Mouse (Mus musculus) limb, embryonic 14.5 days (tissue): ENCODE data around the gene Zfp68. TPM values are rescaled to one million over a fixed set of nuclear protein-coding genes. Genes with fewer than 3 reads are reported as not detected.

ENCODE experiments used
- ATAC-seq: fragments of 200-750 bp; cut with Nextera tagmentation; 2 replicates; pipeline ENCODE4 v1.8.0; 2017; ENCODE audit warnings: low read depth, moderate number of reproducible peaks, moderate TSS enrichment; ENCODE audit not compliant: low FRiP score
- DNase-seq: peaks from one replicate; pipeline ENCODE4 v3.0.0-alpha.2; 2015; ENCODE audit warnings: low spot score
- H3K27ac ChIP-seq: fragments of 300-500 bp; sonication (generic); replicated peaks from 2 replicates; pipeline ENCODE4 v1.5.1; 2014; ENCODE audit warnings: low read depth, mild to moderate bottlenecking, low read length, moderate library complexity, mixed read lengths
- H3K27me3 ChIP-seq: fragments of 300-500 bp; sonication (generic); 2 replicates; pipeline ENCODE4 v1.6.1; 2014; ENCODE audit warnings: low read length, mixed read lengths; ENCODE audit not compliant: control insufficient read depth, insufficient read depth
- H3K36me3 ChIP-seq: fragments of 300-500 bp; sonication (generic); 2 replicates; pipeline ENCODE4 v1.6.1; 2014; ENCODE audit warnings: mild to moderate bottlenecking, low read length, moderate library complexity, mixed read lengths; ENCODE audit not compliant: control insufficient read depth, insufficient read depth
- H3K4me1 ChIP-seq: fragments of 300-500 bp; sonication (generic); 2 replicates; pipeline ENCODE4 v1.6.1; 2014; ENCODE audit warnings: antibody characterized with exemption, low read length, mixed read lengths; ENCODE audit not compliant: control insufficient read depth, insufficient read depth
- H3K4me2 ChIP-seq: fragments of 300-500 bp; sonication (generic); replicated peaks from 2 replicates; pipeline ENCODE4 v1.6.1; 2014; ENCODE audit warnings: low read depth, mild to moderate bottlenecking, low read length, moderate library complexity; ENCODE audit not compliant: severe bottlenecking
- H3K4me3 ChIP-seq: fragments of 300-500 bp; sonication (generic); replicated peaks from 2 replicates; pipeline ENCODE4 v1.5.1; 2014; ENCODE audit warnings: low read length
- H3K9ac ChIP-seq: fragments of 300-500 bp; sonication (generic); 2 replicates; pipeline ENCODE4 v1.6.1; 2014; ENCODE audit warnings: mild to moderate bottlenecking, low read depth, low read length, moderate library complexity; ENCODE audit not compliant: severe bottlenecking
- H3K9me3 ChIP-seq: fragments of 300-500 bp; sonication (generic); 2 replicates; pipeline ENCODE4 v1.6.1; 2016; ENCODE audit warnings: low read length; ENCODE audit not compliant: control insufficient read depth
- POLR2A ChIP-seq: fragments of 200-500 bp; IDR thresholded peaks from 2 replicates; pipeline ENCODE4 v1.8.0; 2012; ENCODE audit warnings: inconsistent platforms, mild to moderate bottlenecking, moderate library complexity, borderline replicate concordance; ENCODE audit not compliant: insufficient read depth, insufficient read length; ENCODE audit errors: extremely low read depth
- WGBS: fragments of 180-500 bp; shearing (Covaris S2); extraction: QIAGEN DNeasy Blood & Tissue Kit; methylation state at CpG from one replicate; pipeline ENCODE4 v1.1.7; 2014; 5-methylcytosine and 5-hydroxymethylcytosine counted together
- polyA plus RNA-seq, 2 experiments: library from polyadenylated mRNA; depleted of rRNA in 1 of 2; stranded (reverse) in 1 of 2; unstranded in 1 of 2; fragments of >200 nt; fragmentation: Nextera tagmentation in 1 of 2; extraction: Ambion mirVana in 1 of 2; gene quantifications; 2 replicates each; pipeline versions ENCODE4 v1.2.1 to v1.2.3; 2012 to 2014

Gene Zfp68
- polyA plus RNA-seq, 2 experiments = 34.1 to 80.2 TPM

DNA sequence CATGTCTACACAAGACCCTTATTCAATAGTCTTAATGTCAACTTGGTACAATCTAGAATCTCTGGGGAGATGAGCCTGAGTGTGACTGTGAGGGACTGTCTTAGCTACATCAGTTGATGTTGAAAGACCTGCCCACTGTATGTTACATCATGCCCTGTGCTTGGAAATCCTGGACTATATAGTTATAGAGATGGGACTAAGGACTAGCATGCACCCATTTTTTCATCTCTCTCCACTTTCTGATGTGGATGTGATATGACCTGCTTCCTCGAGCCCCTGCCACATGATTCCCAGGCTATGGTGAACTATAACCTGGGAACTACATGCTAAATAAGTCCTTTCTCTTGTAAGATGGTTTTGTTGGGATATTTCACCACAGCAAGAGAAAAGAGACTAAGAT lies 33.4 kb upstream of the Zfp68 start:
- DNase-seq = no peak
- Histone ChIP-seq H3K36me3 (peaks cover 30% of the 10 kb centered on the region), H3K4me3 (no peak overlapping the region), H3K27ac (no peak overlapping the region), H3K4me2 (no peak overlapping the region), H3K4me1 (no peaks in the 10 kb centered on the region), H3K9ac (no peak overlapping the region), H3K27me3 (no peaks in the 10 kb centered on the region), H3K9me3 (no peaks in the 10 kb centered on the region)
- WGBS = 75% methylated on average over 1 of the region's 1 CpGs
- TF ChIP-seq POLR2A = no peak
- ATAC-seq = no peak

DNA sequence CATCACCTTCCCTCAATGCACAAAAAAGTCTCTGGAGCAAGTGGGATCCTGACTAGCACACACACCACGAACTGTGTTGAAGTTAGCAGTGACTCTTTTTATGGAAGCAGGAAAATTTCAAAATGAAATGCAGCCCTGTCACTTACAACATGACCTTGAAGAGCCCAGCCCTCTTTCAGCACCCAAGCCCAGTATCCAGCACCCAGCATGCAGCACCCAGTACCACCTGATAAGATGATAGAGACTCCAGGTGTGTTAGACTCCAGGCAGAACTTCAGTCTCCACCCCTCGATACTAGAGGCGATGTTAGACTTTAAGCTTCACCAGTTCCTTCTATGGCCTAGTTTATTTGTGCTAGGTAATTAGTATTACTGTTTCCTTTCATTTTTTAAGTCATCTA lies 22.2 kb upstream of the Zfp68 start:
- no peak for TF ChIP-seq POLR2A
- H3K9me3 ChIP-seq = no peaks in the 10 kb centered on the region
- no peak overlapping the region for H3K9ac ChIP-seq
- peaks cover 74% of the 10 kb centered on the region for H3K36me3 ChIP-seq
- H3K27me3 ChIP-seq = no peaks in the 10 kb centered on the region
- 90% methylated on average over 3 of the region's 3 CpGs for WGBS
- H3K4me3 ChIP-seq = no peak overlapping the region
- H3K27ac ChIP-seq = no peak overlapping the region
- no peaks in the 10 kb centered on the region for H3K4me1 ChIP-seq
- DNase-seq = no peak
- ATAC-seq = no peak
- no peak overlapping the region for H3K4me2 ChIP-seq

DNA sequence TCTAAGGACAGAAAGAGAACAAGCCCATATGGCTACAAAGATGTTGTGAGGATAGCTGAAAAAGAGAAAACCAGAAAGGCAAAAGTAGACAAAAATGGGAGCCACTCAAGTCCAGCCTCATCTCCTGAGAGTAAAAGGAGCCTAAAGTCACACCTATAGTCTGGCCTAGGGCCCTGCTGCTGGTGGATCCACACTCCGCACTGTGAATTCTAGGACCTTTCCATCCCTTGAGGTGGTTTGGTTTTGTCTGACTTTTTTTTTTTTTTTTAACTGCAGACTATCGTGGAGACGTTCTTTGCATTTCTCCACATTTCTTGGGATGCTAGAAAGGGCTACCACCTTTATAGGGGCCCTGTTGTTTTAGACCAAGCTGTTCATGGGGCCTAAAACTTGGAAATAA lies 21.5 kb upstream of the Zfp68 start:
- DNase-seq = no peak
- ATAC-seq = no peak
- Histone ChIP-seq H3K4me2 (no peak overlapping the region), H3K27me3 (no peaks in the 10 kb centered on the region), H3K4me1 (no peaks in the 10 kb centered on the region), H3K9me3 (no peaks in the 10 kb centered on the region), H3K36me3 (peaks cover 73% of the 10 kb centered on the region), H3K9ac (no peak overlapping the region), H3K27ac (no peak overlapping the region), H3K4me3 (no peak overlapping the region)
- TF ChIP-seq POLR2A = no peak
- WGBS = 86% methylated on average over 3 of the region's 3 CpGs

DNA sequence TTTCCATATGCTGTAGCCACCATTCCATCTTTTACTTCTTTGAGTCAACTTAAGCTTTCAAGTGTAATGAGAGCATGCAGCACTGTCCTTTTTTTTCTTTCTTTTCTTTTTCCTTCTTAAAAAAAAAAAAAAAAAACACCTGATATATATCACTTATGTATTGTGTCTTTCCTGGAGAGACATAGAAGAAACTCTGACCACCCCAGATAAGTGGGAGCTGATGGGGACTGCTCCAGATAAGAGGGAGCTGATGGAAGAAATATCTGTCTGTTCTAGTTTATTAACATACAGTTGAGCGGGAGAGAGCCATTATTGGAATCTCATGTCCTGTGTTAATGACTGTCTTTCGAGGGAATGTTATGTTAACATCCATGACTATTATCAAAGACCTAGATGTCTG lies 16.9 kb upstream of the Zfp68 start:
- Histone ChIP-seq H3K36me3 (peaks cover 51% of the 10 kb centered on the region), H3K27me3 (no peaks in the 10 kb centered on the region), H3K4me3 (no peak overlapping the region), H3K27ac (no peak overlapping the region), H3K9ac (no peak overlapping the region), H3K4me2 (no peak overlapping the region), H3K9me3 (no peaks in the 10 kb centered on the region), H3K4me1 (no peaks in the 10 kb centered on the region)
- WGBS = 90% methylated on average over 2 of the region's 2 CpGs
- no peak for TF ChIP-seq POLR2A
- DNase-seq (no peak), ATAC-seq (no peak)

DNA sequence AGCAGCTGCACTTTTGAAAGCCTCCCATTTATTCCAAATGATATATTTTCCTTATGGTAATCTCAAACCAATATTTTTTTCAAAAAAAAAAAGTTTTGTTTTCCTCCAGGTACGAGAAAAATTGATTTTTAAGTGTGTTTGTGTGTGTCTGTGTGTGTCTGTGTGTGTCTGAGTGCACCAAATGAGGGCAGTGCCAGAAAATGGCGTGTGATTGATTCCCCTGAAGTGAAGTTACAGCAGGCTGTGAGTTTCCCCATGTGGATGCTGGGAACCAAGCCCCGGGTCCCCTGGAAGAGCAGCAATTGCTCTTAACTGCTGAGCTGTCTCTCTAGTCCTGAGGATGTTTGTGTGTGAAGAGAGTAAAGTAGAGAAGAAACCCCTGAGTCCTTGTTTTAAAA lies 3.9 kb upstream of the Zfp68 start:
- Histone ChIP-seq H3K4me3 (peak overlapping the region; percentile 87), H3K4me2 (peak overlapping the region; percentile 71), H3K9ac (peak overlapping the region; percentile 86), H3K27ac (peak overlapping the region; percentile 90), H3K4me1 (peaks cover 10% of the 10 kb centered on the region), H3K27me3 (no peaks in the 10 kb centered on the region), H3K9me3 (peaks cover under 1% of the 10 kb centered on the region; the same call in 1 of the 2 replicates), H3K36me3 (peaks cover under 1% of the 10 kb centered on the region; the same call in 1 of the 2 replicates)
- 10% methylated on average over 3 of the region's 3 CpGs for WGBS
- no peak for DNase-seq
- ATAC-seq = no peak
- no peak for TF ChIP-seq POLR2A
